Mouse (Mus musculus): Measurements from ENCODE around the gene Txndc12. TPM values are rescaled to one million over a fixed set of nuclear protein-coding genes. Genes with fewer than 3 reads are reported as not detected.

The Txndc12 gene
- 92.3 and 101 TPM in 2 replicates for polyA plus RNA-seq (2015; fragmentation: Nextera tagmentation; extraction: Ambion mirVana)

- Histone ChIP-seq H3K27ac (replicated peaks) (peak within 1 kb of the TSS; percentile 100), H3K36me3 (peaks cover 6% of the 10 kb centered on the region; the same call in 1 of the 2 replicates), H3K27me3 (no peaks in the 10 kb centered on the region), H3K4me2 (replicated peaks) (peak within 1 kb of the TSS; percentile 74), H3K4me1 (peaks cover 33% of the 10 kb centered on the region), H3K4me3 (replicated peaks) (peak within 1 kb of the TSS; percentile 91), H3K9me3 (replicated peaks) (no peaks in the 10 kb centered on the region), H3K9ac (peak within 1 kb of the TSS; percentile 93)
- ATAC-seq (ENCODE audit: insufficient number of reproducible peaks, low FRiP score, low TSS enrichment, low read depth) = peak; percentile 85
- WGBS = under 1% methylated on average over 34 of the region's 34 CpGs
These were observed at the start of gene Txndc12 for GRCm38 (mm10) chr4:108834115-108834970. Gene Txndc12, plus strand, starts transcription at chr4:108834601.

GRCm38 (mm10) chr4:108789258-108789936 is 45.0 kb upstream of the Txndc12 start:
- WGBS = 63% methylated on average over 6 of the region's 6 CpGs
- Histone ChIP-seq H3K4me1 (no peaks in the 10 kb centered on the region), H3K27me3 (no peaks in the 10 kb centered on the region), H3K9ac (no peak overlapping the region), H3K36me3 (no peaks in the 10 kb centered on the region), H3K4me3 (replicated peaks) (no peak overlapping the region), H3K9me3 (replicated peaks) (no peaks in the 10 kb centered on the region), H3K27ac (replicated peaks) (no peak overlapping the region), H3K4me2 (replicated peaks) (no peak overlapping the region)
- no peak for ATAC-seq (ENCODE audit: insufficient number of reproducible peaks, low FRiP score, low TSS enrichment, low read depth)

GRCm38 (mm10) chr4:108790507-108790906 is 43.9 kb upstream of the Txndc12 start:
- Histone ChIP-seq H3K4me3 (replicated peaks) (no peak overlapping the region), H3K9me3 (replicated peaks) (no peaks in the 10 kb centered on the region), H3K27ac (replicated peaks) (no peak overlapping the region), H3K4me1 (no peaks in the 10 kb centered on the region), H3K36me3 (no peaks in the 10 kb centered on the region), H3K9ac (no peak overlapping the region), H3K27me3 (no peaks in the 10 kb centered on the region), H3K4me2 (replicated peaks) (no peak overlapping the region)
- no peak for ATAC-seq (ENCODE audit: insufficient number of reproducible peaks, low FRiP score, low TSS enrichment, low read depth)
- 68% methylated on average over 1 of the region's 1 CpGs for WGBS

GRCm38 (mm10) chr4:108793941-108794340 is 40.5 kb upstream of the Txndc12 start:
- no peak for ATAC-seq (ENCODE audit: insufficient number of reproducible peaks, low FRiP score, low TSS enrichment, low read depth)
- Histone ChIP-seq H3K27ac (replicated peaks) (no peak overlapping the region), H3K4me1 (0 out of 2 replicates have a peak, but pooled peaks cover 6% of the 10 kb centered on the region), H3K36me3 (no peaks in the 10 kb centered on the region), H3K9ac (no peak overlapping the region), H3K4me3 (replicated peaks) (no peak overlapping the region), H3K4me2 (replicated peaks) (no peak overlapping the region), H3K27me3 (no peaks in the 10 kb centered on the region), H3K9me3 (replicated peaks) (no peaks in the 10 kb centered on the region)
- WGBS = 29% methylated on average over 1 of the region's 1 CpGs

GRCm38 (mm10) chr4:108796701-108797100 is 37.7 kb upstream of the Txndc12 start:
- H3K4me1 ChIP-seq = 0 out of 2 replicates have a peak, but pooled peaks cover 6% of the 10 kb centered on the region
- no peak overlapping the region for H3K9ac ChIP-seq
- no peaks in the 10 kb centered on the region for H3K36me3 ChIP-seq
- no peaks in the 10 kb centered on the region for H3K27me3 ChIP-seq
- no peak for ATAC-seq (ENCODE audit: insufficient number of reproducible peaks, low FRiP score, low TSS enrichment, low read depth)
- H3K27ac ChIP-seq (replicated peaks) = no peak overlapping the region
- H3K4me3 ChIP-seq (replicated peaks) = no peak overlapping the region
- H3K4me2 ChIP-seq (replicated peaks) = no peak overlapping the region
- WGBS = 30% methylated on average over 4 of the region's 4 CpGs
- H3K9me3 ChIP-seq (replicated peaks) = no peaks in the 10 kb centered on the region

- no peak for ATAC-seq (ENCODE audit: insufficient number of reproducible peaks, low FRiP score, low TSS enrichment, low read depth)
- Histone ChIP-seq H3K9me3 (replicated peaks) (no peaks in the 10 kb centered on the region), H3K4me1 (0 out of 2 replicates have a peak, but pooled peaks cover 6% of the 10 kb centered on the region), H3K27me3 (no peaks in the 10 kb centered on the region), H3K9ac (no peak overlapping the region), H3K4me3 (replicated peaks) (no peak overlapping the region), H3K27ac (replicated peaks) (no peak overlapping the region), H3K36me3 (no peaks in the 10 kb centered on the region), H3K4me2 (replicated peaks) (no peak overlapping the region)
- WGBS = 45% methylated on average over 2 of the region's 2 CpGs
These were observed 36.1 kb upstream of the Txndc12 start for GRCm38 (mm10) chr4:108798083-108798830.

GRCm38 (mm10) chr4:108803535-108803934 is 30.9 kb upstream of the Txndc12 start:
- H3K4me1 ChIP-seq = no peaks in the 10 kb centered on the region
- H3K4me3 ChIP-seq (replicated peaks) = no peak overlapping the region
- WGBS = 74% methylated on average over 2 of the region's 2 CpGs
- H3K27me3 ChIP-seq = no peaks in the 10 kb centered on the region
- no peak overlapping the region for H3K27ac ChIP-seq (replicated peaks)
- ATAC-seq (ENCODE audit: insufficient number of reproducible peaks, low FRiP score, low TSS enrichment, low read depth) = no peak
- H3K4me2 ChIP-seq (replicated peaks) = no peak overlapping the region
- H3K9ac ChIP-seq = no peak overlapping the region
- no peaks in the 10 kb centered on the region for H3K36me3 ChIP-seq
- no peaks in the 10 kb centered on the region for H3K9me3 ChIP-seq (replicated peaks)

GRCm38 (mm10) chr4:108811142-108811541 is 23.3 kb upstream of the Txndc12 start:
- Histone ChIP-seq H3K27me3 (no peaks in the 10 kb centered on the region), H3K9me3 (replicated peaks) (no peaks in the 10 kb centered on the region), H3K27ac (replicated peaks) (no peak overlapping the region), H3K9ac (no peak overlapping the region), H3K4me2 (replicated peaks) (no peak overlapping the region), H3K36me3 (peaks cover 4% of the 10 kb centered on the region), H3K4me3 (replicated peaks) (no peak overlapping the region), H3K4me1 (no peaks in the 10 kb centered on the region)
- WGBS = 60% methylated on average over 4 of the region's 4 CpGs
- no peak for ATAC-seq (ENCODE audit: insufficient number of reproducible peaks, low FRiP score, low TSS enrichment, low read depth)

- Histone ChIP-seq H3K4me2 (replicated peaks) (no peak overlapping the region), H3K4me1 (no peaks in the 10 kb centered on the region), H3K9ac (no peak overlapping the region), H3K4me3 (replicated peaks) (no peak overlapping the region), H3K36me3 (peaks cover 4% of the 10 kb centered on the region), H3K27me3 (no peaks in the 10 kb centered on the region), H3K9me3 (replicated peaks) (no peaks in the 10 kb centered on the region), H3K27ac (replicated peaks) (no peak overlapping the region)
- no peak for ATAC-seq (ENCODE audit: insufficient number of reproducible peaks, low FRiP score, low TSS enrichment, low read depth)
- 76% methylated on average over 6 of the region's 6 CpGs for WGBS
These were observed 22.9 kb upstream of the Txndc12 start for GRCm38 (mm10) chr4:108811550-108811949.

GRCm38 (mm10) chr4:108825677-108826076 is 8.7 kb upstream of the Txndc12 start:
- no peak for ATAC-seq (ENCODE audit: insufficient number of reproducible peaks, low FRiP score, low TSS enrichment, low read depth)
- Histone ChIP-seq H3K4me3 (replicated peaks) (no peak overlapping the region), H3K9me3 (replicated peaks) (no peaks in the 10 kb centered on the region), H3K4me1 (no peaks in the 10 kb centered on the region), H3K9ac (no peak overlapping the region), H3K36me3 (peaks cover 56% of the 10 kb centered on the region), H3K27ac (replicated peaks) (no peak overlapping the region), H3K27me3 (no peaks in the 10 kb centered on the region), H3K4me2 (replicated peaks) (no peak overlapping the region)
- WGBS = 84% methylated on average over 3 of the region's 3 CpGs

GRCm38 (mm10) chr4:108826096-108826495 is 8.3 kb upstream of the Txndc12 start:
- Histone ChIP-seq H3K27ac (replicated peaks) (no peak overlapping the region), H3K4me3 (replicated peaks) (no peak overlapping the region), H3K27me3 (no peaks in the 10 kb centered on the region), H3K9ac (no peak overlapping the region), H3K4me1 (no peaks in the 10 kb centered on the region), H3K4me2 (replicated peaks) (no peak overlapping the region), H3K9me3 (replicated peaks) (no peaks in the 10 kb centered on the region), H3K36me3 (peaks cover 52% of the 10 kb centered on the region)
- WGBS = 86% methylated on average over 1 of the region's 1 CpGs
- no peak for ATAC-seq (ENCODE audit: insufficient number of reproducible peaks, low FRiP score, low TSS enrichment, low read depth)

Measured in embryonic facial prominence, embryonic 15.5 days (tissue).